Mouse (Mus musculus) hindbrain, embryonic 10.5 days (tissue): ENCODE results near the gene Cyp2a5. TPM values are rescaled to one million over a fixed set of nuclear protein-coding genes. Genes with fewer than 3 reads are reported as not detected.
"Not testable (repeated sequence)": the region's sequence is repeated elsewhere in the genome, so short reads cannot be mapped to it uniquely, and the experiment has no call there.

Source experiments
- DNase-seq: peaks from one replicate; pipeline ENCODE4 v3.0.0-alpha.2; 2017; ENCODE audit warnings: low spot score
- H3K27ac ChIP-seq: fragments of 300-500 bp; sonication (generic); 2 replicates; pipeline ENCODE4 v1.5.1; 2016; ENCODE audit warnings: mild to moderate bottlenecking, moderate library complexity
- H3K27me3 ChIP-seq: fragments of 300-500 bp; sonication (generic); 2 replicates; pipeline ENCODE4 v1.6.1; 2016; ENCODE audit warnings: mild to moderate bottlenecking; ENCODE audit not compliant: poor library complexity, insufficient read depth, severe bottlenecking
- H3K36me3 ChIP-seq: fragments of 300-500 bp; sonication (generic); 2 replicates; pipeline ENCODE4 v1.6.1; 2016; ENCODE audit warnings: mild to moderate bottlenecking, moderate library complexity
- H3K4me1 ChIP-seq: fragments of 300-500 bp; sonication (generic); replicated peaks from 2 replicates; pipeline ENCODE4 v1.6.1; 2016; ENCODE audit warnings: mild to moderate bottlenecking
- H3K4me3 ChIP-seq: fragments of 300-500 bp; sonication (generic); 2 replicates; pipeline ENCODE4 v1.5.1; 2016; ENCODE audit warnings: mild to moderate bottlenecking, moderate library complexity
- H3K9me3 ChIP-seq: fragments of 300-500 bp; sonication (generic); 2 replicates; pipeline ENCODE4 v1.6.1; 2016; ENCODE audit warnings: mild to moderate bottlenecking, moderate library complexity
- WGBS: fragments of 180-500 bp; shearing (Covaris S2); methylation state at CpG from one replicate; pipeline ENCODE4 v1.1.7; 2016; 5-methylcytosine and 5-hydroxymethylcytosine counted together
- polyA plus RNA-seq: library from polyadenylated mRNA; unstranded; fragments of >200 nt; fragmentation: Nextera tagmentation; extraction: Ambion mirVana; gene quantifications from 2 replicates; pipeline ENCODE4 v1.2.1, GENCODE M21; 2016

Cyp2a5 gene
- not detected in 2 replicates for polyA plus RNA-seq

DNA sequence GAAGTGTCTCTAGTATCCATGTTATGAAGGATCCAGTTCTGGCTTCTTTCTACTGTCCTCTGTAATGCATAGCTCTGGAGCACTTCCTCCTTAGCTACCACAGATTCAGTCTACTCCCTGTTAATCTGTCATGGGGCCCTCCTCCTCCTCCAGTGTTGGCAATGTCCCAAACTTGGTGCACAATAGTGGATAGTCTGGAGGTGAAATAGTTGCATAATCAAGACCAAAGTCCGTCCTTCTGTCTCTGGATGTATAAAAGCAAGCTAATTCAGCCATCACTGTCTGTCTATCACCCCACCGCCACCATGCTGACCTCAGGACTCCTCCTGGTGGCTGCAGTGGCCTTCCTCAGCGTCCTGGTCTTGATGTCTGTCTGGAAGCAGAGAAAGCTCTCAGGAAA lies at the start of gene Cyp2a5:
Gene Cyp2a5 (plus strand): TSS at position 247 of the 400 bp plus-strand sequence.
- not testable (repeated sequence) for H3K27ac ChIP-seq, H3K4me1 ChIP-seq, H3K4me3 ChIP-seq, H3K9me3 ChIP-seq, DNase-seq, H3K27me3 ChIP-seq, H3K36me3 ChIP-seq
- 84% methylated on average over 3 of the region's 3 CpGs for WGBS

GRCm38 (mm10) chr7:26786013-26786412 lies 49.1 kb upstream of the Cyp2a5 start:
- DNase-seq, H3K27ac ChIP-seq, H3K4me1 ChIP-seq, H3K9me3 ChIP-seq, H3K4me3 ChIP-seq, H3K27me3 ChIP-seq, H3K36me3 ChIP-seq: not testable (repeated sequence)
- WGBS: 76% methylated on average over 1 of the region's 1 CpGs

GRCm38 (mm10) chr7:26789984-26790383 lies 45.1 kb upstream of the Cyp2a5 start:
- WGBS: 88% methylated on average over 6 of the region's 6 CpGs
- no peaks in the 10 kb centered on the region for H3K27me3 ChIP-seq
- peaks cover 3% of the 10 kb centered on the region; the same call in 1 of the 2 replicates for H3K9me3 ChIP-seq
- no peak overlapping the region for H3K4me3 ChIP-seq
- no peak for DNase-seq
- no peaks in the 10 kb centered on the region for H3K4me1 ChIP-seq
- no peak overlapping the region for H3K27ac ChIP-seq
- H3K36me3 ChIP-seq: no peaks in the 10 kb centered on the region

GRCm38 (mm10) chr7:26800104-26800503 lies 35.0 kb upstream of the Cyp2a5 start:
- Histone ChIP-seq H3K4me1 (no peaks in the 10 kb centered on the region), H3K4me3 (no peak overlapping the region), H3K27ac (no peak overlapping the region), H3K9me3 (no peaks in the 10 kb centered on the region), H3K36me3 (no peaks in the 10 kb centered on the region), H3K27me3 (no peaks in the 10 kb centered on the region)
- no peak for DNase-seq

- H3K36me3 ChIP-seq: no peaks in the 10 kb centered on the region
- no peaks in the 10 kb centered on the region for H3K4me1 ChIP-seq
- DNase-seq: no peak
- no peak overlapping the region for H3K4me3 ChIP-seq
- H3K9me3 ChIP-seq: 0 out of 2 replicates have a peak, but pooled peaks cover 2% of the 10 kb centered on the region
- no peaks in the 10 kb centered on the region for H3K27me3 ChIP-seq
- H3K27ac ChIP-seq: no peak overlapping the region
- 82% methylated on average over 1 of the region's 1 CpGs for WGBS
Measured at GRCm38 (mm10) chr7:26800996-26801395, 34.1 kb upstream of the Cyp2a5 start.

DNA sequence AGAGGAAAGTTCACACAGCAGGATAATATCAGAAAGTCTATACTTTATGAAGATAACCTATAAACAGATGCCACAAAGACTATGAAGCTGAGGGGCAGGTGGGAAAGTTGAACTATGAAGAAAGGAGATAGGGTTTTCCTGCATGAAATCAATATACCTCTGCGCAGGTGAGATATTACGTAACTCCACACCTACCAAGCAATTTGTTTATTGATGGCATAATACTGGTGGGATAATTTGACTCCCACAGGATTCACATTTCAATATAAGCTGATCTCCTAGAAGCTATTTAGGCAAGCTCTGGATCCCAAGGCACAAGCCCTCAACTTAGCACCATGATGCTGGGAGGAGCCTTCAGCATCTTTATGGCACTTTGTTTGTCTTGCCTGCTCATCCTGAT lies 26.5 kb upstream of the Cyp2a5 start, which contains the start of gene Cyp2g1:
Gene Cyp2g1 (plus strand): TSS at position 301 of the 400 bp plus-strand sequence.
- DNase-seq: no peak
- Histone ChIP-seq H3K9me3 (0 out of 2 replicates have a peak, but pooled peaks cover 2% of the 10 kb centered on the region), H3K4me3 (no peak within 1 kb of the TSS), H3K27ac (no peak within 1 kb of the TSS), H3K4me1 (no peaks in the 10 kb centered on the region), H3K27me3 (no peaks in the 10 kb centered on the region), H3K36me3 (no peaks in the 10 kb centered on the region)
- WGBS: 98% methylated on average over 2 of the region's 2 CpGs

GRCm38 (mm10) chr7:26831556-26832292 lies 3.4 kb upstream of the Cyp2a5 start:
- not testable (repeated sequence) for H3K4me3 ChIP-seq

DNA sequence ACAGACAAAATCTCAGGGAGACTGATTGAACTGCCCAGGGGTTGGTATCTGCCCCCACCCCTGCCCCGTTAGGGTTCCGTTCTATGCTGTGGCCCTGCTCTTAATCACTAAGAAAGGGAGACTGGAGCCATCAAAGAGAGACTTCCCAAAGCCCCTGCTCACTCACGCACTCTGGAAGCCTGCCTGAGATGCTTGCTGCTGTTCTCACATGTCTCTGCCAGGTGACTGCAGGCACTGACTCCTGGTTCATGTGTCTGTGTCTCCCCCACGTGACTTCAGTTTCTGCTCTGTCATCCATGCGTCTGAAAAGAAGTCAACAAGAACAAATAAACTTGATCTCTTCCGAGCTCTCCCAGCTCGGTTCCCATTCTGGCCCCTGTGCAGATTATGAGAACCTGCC lies 2.4 kb upstream of the Cyp2a5 start:
- not testable (repeated sequence) for H3K9me3 ChIP-seq, H3K4me3 ChIP-seq

More at GRCm38 (mm10) chr7:26831556-26832292, 3.4 kb upstream of the Cyp2a5 start:
- not testable (repeated sequence) for H3K27me3 ChIP-seq, H3K27ac ChIP-seq, DNase-seq, H3K9me3 ChIP-seq, H3K36me3 ChIP-seq, H3K4me1 ChIP-seq
- WGBS: 83% methylated on average over 9 of the region's 9 CpGs

DNA sequence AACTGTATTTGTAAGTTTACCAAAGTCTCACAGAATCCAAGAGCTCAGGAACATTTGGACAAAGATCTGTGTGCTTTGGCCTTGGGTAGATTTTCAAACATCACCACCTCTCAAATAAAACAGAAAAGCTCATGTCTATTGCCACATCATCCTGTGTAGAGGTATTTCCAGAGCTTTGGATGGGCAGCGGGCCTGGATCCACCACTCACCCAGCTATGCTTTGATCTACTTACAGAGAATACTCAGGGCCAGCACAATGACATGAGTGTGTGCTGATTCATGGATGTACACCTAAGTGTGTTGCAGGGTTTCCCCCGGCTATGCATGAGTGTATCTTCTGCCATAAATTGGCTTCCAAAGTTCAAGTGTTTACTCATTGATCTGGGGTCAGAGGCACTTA lies 8.3 kb downstream of the Cyp2a5 start:
- 84% methylated on average over 2 of the region's 2 CpGs for WGBS
- not testable (repeated sequence) for DNase-seq, H3K36me3 ChIP-seq

More for the DNA sequence above, 2.4 kb upstream of the Cyp2a5 start:
- H3K4me1 ChIP-seq, DNase-seq, H3K27me3 ChIP-seq, H3K27ac ChIP-seq, H3K36me3 ChIP-seq: not testable (repeated sequence)
- 80% methylated on average over 7 of the region's 7 CpGs for WGBS

GRCm38 (mm10) chr7:26850063-26850462 lies 15.0 kb downstream of the Cyp2a5 start:
- not testable (repeated sequence) for H3K27ac ChIP-seq, H3K27me3 ChIP-seq, H3K4me1 ChIP-seq, H3K4me3 ChIP-seq, DNase-seq, H3K36me3 ChIP-seq, H3K9me3 ChIP-seq

More for the DNA sequence above, 8.3 kb downstream of the Cyp2a5 start:
- H3K4me1 ChIP-seq, H3K27ac ChIP-seq, H3K4me3 ChIP-seq, H3K9me3 ChIP-seq, H3K27me3 ChIP-seq: not testable (repeated sequence)

GRCm38 (mm10) chr7:26878581-26878980 lies 43.5 kb downstream of the Cyp2a5 start:
- not testable (repeated sequence) for H3K36me3 ChIP-seq, H3K4me1 ChIP-seq, H3K27ac ChIP-seq, H3K4me3 ChIP-seq, H3K27me3 ChIP-seq, DNase-seq
- peaks cover 16% of the 10 kb centered on the region for H3K9me3 ChIP-seq

DNA sequence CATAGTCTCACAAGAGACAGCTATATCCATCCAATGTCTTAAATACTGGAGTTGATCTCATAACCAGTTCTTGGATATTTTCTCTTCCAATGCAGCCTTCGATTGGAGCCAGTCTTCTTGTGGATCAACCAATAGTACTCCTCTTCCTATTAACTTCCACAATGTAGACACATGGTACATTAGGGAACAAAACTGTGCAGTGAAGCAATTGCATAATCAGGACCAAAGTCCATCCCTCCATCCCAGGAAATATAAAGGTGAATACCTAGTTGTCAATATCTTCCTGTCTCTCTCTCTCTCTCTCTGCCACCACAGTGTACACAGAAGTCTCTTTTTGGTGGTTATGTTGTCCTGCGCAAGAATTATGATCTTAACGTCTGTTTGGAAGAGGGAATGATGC lies 45.5 kb downstream of the Cyp2a5 start:
- not testable (repeated sequence) for H3K27me3 ChIP-seq, DNase-seq, H3K4me1 ChIP-seq, H3K36me3 ChIP-seq, H3K27ac ChIP-seq, H3K4me3 ChIP-seq, H3K9me3 ChIP-seq
- 85% methylated on average over 3 of the region's 3 CpGs for WGBS
